Mouse (Mus musculus) liver, postnatal 0 days (tissue): Measurements from ENCODE around the gene Ddx10. TPM values are rescaled to one million over a fixed set of nuclear protein-coding genes. Genes with fewer than 3 reads are reported as not detected.

Source experiments
- ATAC-seq: fragments of 200-750 bp; cut with Nextera tagmentation; 2 replicates; pipeline ENCODE4 v1.8.0; 2017; ENCODE audit warnings: mild to moderate bottlenecking, moderate library complexity
- DNase-seq: peaks from one replicate; pipeline ENCODE4 v3.0.0-alpha.2; 2016
- H3K27ac ChIP-seq: fragments of 300-500 bp; sonication (generic); 2 replicates; pipeline ENCODE4 v1.5.1; 2014; ENCODE audit warnings: antibody characterized with exemption, moderate library complexity, mild to moderate bottlenecking, low read depth
- H3K27me3 ChIP-seq: fragments of 300-500 bp; sonication (generic); 2 replicates; pipeline ENCODE4 v1.6.1; 2014; ENCODE audit warnings: low read length, control low read depth, mixed read lengths; ENCODE audit not compliant: insufficient read depth
- H3K36me3 ChIP-seq: fragments of 300-500 bp; sonication (generic); replicated peaks from 2 replicates; pipeline ENCODE4 v1.6.1; 2014; ENCODE audit warnings: mild to moderate bottlenecking, control low read depth, low read length, moderate library complexity, mixed read lengths; ENCODE audit not compliant: insufficient read depth
- H3K4me1 ChIP-seq: fragments of 300-500 bp; sonication (generic); 2 replicates; pipeline ENCODE4 v1.6.1; 2014; ENCODE audit warnings: antibody characterized with exemption, mild to moderate bottlenecking, control low read depth; ENCODE audit not compliant: insufficient read depth
- H3K4me2 ChIP-seq: fragments of 300-500 bp; sonication (generic); 2 replicates; pipeline ENCODE4 v1.6.1; 2014; ENCODE audit warnings: low read depth, mild to moderate bottlenecking, low read length, moderate library complexity, mixed read lengths
- H3K4me3 ChIP-seq: fragments of 300-500 bp; sonication (generic); 2 replicates; pipeline ENCODE4 v1.5.1; 2014; ENCODE audit warnings: low read depth, low read length
- H3K9ac ChIP-seq: fragments of 300-500 bp; sonication (generic); replicated peaks from 2 replicates; pipeline ENCODE4 v1.6.1; 2014; ENCODE audit warnings: mild to moderate bottlenecking, moderate library complexity
- H3K9me3 ChIP-seq: fragments of 300-500 bp; sonication (generic); 2 replicates; pipeline ENCODE4 v1.6.1; 2016; ENCODE audit warnings: mild to moderate bottlenecking, control low read depth, low read length, mixed read lengths
- CTCF ChIP-seq: sonication (generic); IDR thresholded peaks from 2 replicates; pipeline ENCODE4 v1.5.1; 2016; ENCODE audit warnings: antibody characterized with exemption, low read depth
- EP300 ChIP-seq: IDR thresholded peaks from 2 replicates; pipeline ENCODE4 v1.6.1; 2016; ENCODE audit warnings: antibody characterized with exemption, low read depth, mild to moderate bottlenecking
- WGBS: fragments of 180-500 bp; shearing (Covaris S2); extraction: QIAGEN DNeasy Blood & Tissue Kit; methylation state at CpG from one replicate; pipeline ENCODE4 v1.1.7; 2014; ENCODE audit not compliant: insufficient replicate concordance; 5-methylcytosine and 5-hydroxymethylcytosine counted together
- polyA plus RNA-seq: library from polyadenylated mRNA; unstranded; fragments of >200 nt; fragmentation: Nextera tagmentation; extraction: Ambion mirVana; gene quantifications from 2 replicates; pipeline ENCODE4 v1.2.1, GENCODE M21; 2015

Ddx10 gene
- polyA plus RNA-seq, 1 experiment from 2014 or later = 8.8 TPM

GRCm38 (mm10) chr9:53272207-53272606 is 24.4 kb upstream of the Ddx10 start:
- 72% methylated on average over 5 of the region's 5 CpGs for WGBS
- no peak for ATAC-seq

DNA sequence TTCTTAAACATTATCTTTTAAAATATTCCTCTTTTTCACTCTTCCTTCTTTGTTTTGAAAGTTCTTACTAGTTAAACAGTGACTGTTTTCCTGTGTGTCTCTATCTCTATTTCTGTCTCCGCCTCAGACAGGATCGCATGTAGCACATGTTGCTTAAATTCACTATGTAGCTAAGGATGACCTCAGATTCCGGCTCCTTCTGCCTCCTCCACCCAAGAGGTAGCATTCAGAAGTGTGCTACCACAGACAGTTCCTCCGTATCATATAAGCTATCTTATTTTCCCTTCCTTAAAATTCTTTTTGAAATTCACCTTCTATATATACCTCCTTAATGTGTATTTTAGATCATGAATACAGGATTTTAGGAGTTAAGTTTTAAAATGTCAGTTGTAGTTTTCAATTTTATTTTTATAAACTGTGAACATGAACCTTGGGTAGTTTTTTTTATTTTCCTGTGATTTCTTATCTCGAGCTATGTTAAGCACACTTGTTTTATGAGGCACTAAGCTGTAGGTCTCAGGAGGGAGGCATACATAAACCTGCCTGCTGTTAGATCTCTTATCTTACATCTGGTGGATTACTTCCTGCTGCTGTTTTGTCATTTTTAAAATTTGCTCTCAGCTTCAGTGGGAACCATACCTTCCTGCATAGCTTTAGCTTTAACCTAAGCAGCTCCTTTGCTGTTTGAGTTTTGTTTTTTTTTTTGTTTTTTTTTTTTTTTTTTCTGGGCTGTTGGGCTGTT is 23.6 kb upstream of the Ddx10 start:
- Histone ChIP-seq H3K4me3 (no peak overlapping the region), H3K36me3 (no peaks in the 10 kb centered on the region), H3K4me2 (no peak overlapping the region), H3K27me3 (no peaks in the 10 kb centered on the region), H3K9me3 (no peaks in the 10 kb centered on the region), H3K9ac (no peak overlapping the region), H3K27ac (no peak overlapping the region), H3K4me1 (no peaks in the 10 kb centered on the region)
- WGBS = 39% methylated on average over 5 of the region's 5 CpGs
- no peak for ATAC-seq
- DNase-seq = no peak
- TF ChIP-seq EP300 (no peak), CTCF (no peak)

More at GRCm38 (mm10) chr9:53272207-53272606, 24.4 kb upstream of the Ddx10 start:
- Histone ChIP-seq H3K9me3 (no peaks in the 10 kb centered on the region), H3K9ac (no peak overlapping the region), H3K4me3 (no peak overlapping the region), H3K27ac (no peak overlapping the region), H3K4me1 (no peaks in the 10 kb centered on the region), H3K27me3 (no peaks in the 10 kb centered on the region), H3K4me2 (no peak overlapping the region), H3K36me3 (no peaks in the 10 kb centered on the region)
- DNase-seq = no peak
- TF ChIP-seq CTCF (no peak), EP300 (no peak)

DNA sequence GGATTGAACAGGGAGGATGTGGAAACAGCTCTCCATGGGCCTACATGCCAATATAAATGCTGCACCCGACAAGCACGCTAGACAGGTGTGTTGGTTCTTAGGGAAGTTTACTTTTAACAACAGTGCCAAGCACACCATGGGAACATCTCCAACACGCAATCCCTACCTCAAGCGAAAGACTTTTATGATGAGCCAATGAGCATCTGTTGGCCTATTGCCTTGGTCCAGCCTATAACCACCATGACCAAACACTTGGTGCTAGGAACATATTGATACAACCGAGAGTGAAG is 21.6 kb upstream of the Ddx10 start:
- Histone ChIP-seq H3K27ac (no peak overlapping the region), H3K27me3 (no peaks in the 10 kb centered on the region), H3K9me3 (no peaks in the 10 kb centered on the region), H3K4me3 (no peak overlapping the region), H3K4me1 (no peaks in the 10 kb centered on the region), H3K9ac (no peak overlapping the region), H3K4me2 (no peak overlapping the region), H3K36me3 (no peaks in the 10 kb centered on the region)
- DNase-seq (no peak), ATAC-seq (no peak)
- 84% methylated on average over 5 of the region's 5 CpGs for WGBS
- no peak for TF ChIP-seq EP300
- no peak for TF ChIP-seq CTCF

- Histone ChIP-seq H3K27me3 (no peaks in the 10 kb centered on the region), H3K4me2 (no peak overlapping the region), H3K4me3 (no peak overlapping the region), H3K4me1 (no peaks in the 10 kb centered on the region), H3K9me3 (no peaks in the 10 kb centered on the region), H3K9ac (no peak overlapping the region), H3K36me3 (no peaks in the 10 kb centered on the region), H3K27ac (no peak overlapping the region)
- no peak for TF ChIP-seq EP300
- peak; percentile 51 for TF ChIP-seq CTCF
- no peak for ATAC-seq
- no peak for DNase-seq
- WGBS = 77% methylated on average over 5 of the region's 5 CpGs
Observed at GRCm38 (mm10) chr9:53268731-53269465, 21.0 kb upstream of the Ddx10 start.

- WGBS = 48% methylated on average over 5 of the region's 5 CpGs
- H3K9me3 ChIP-seq = no peaks in the 10 kb centered on the region
- DNase-seq (no peak), ATAC-seq (no peak)
- no peaks in the 10 kb centered on the region for H3K36me3 ChIP-seq
- H3K27ac ChIP-seq = no peak overlapping the region
- no peak overlapping the region for H3K4me3 ChIP-seq
- no peak overlapping the region for H3K4me2 ChIP-seq
- H3K4me1 ChIP-seq = no peaks in the 10 kb centered on the region
- TF ChIP-seq EP300 = no peak
- TF ChIP-seq CTCF = no peak
- no peaks in the 10 kb centered on the region for H3K27me3 ChIP-seq
- H3K9ac ChIP-seq = no peak overlapping the region
Observed at GRCm38 (mm10) chr9:53268036-53268435, 20.2 kb upstream of the Ddx10 start.

DNA sequence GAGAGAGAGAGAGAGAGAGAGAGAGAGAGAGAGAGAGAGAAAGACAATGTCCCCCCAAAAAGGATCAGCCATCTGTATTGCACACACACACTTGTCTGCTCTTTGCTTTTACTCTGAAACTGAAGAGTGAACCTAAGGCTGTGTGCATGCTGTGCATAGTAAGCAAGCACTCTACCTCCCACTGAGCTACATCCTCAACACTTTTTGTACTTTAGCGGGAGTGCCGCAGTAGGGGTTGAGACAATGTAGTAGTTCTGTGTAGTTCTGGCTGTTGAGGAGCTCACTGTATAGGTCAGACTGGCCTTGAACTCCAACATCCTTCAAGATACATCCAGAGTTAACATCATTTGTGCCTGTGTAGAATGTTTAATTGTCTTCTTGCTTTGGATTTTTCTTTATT is 17.7 kb upstream of the Ddx10 start:
- no peak for TF ChIP-seq CTCF
- no peak for TF ChIP-seq EP300
- Histone ChIP-seq H3K9ac (no peak overlapping the region), H3K27ac (no peak overlapping the region), H3K27me3 (no peaks in the 10 kb centered on the region), H3K4me3 (no peak overlapping the region), H3K36me3 (no peaks in the 10 kb centered on the region), H3K4me2 (no peak overlapping the region), H3K4me1 (no peaks in the 10 kb centered on the region), H3K9me3 (no peaks in the 10 kb centered on the region)
- DNase-seq (no peak), ATAC-seq (no peak)
- 79% methylated on average over 2 of the region's 2 CpGs for WGBS
